15 mouse cellular contexts compared by ENCODE assay signal in genomic region chr5:35411028-35411427, GRCm38 (mm10). TPM values are rescaled to one million over a fixed set of nuclear protein-coding genes. Genes with fewer than 3 reads are reported as not detected.
"Had no signal": no experiment of that assay in that cellular context is flagged by ENCODE, and none has a peak within 500 bp of the region (broad histone marks: within the 10 kb centered on the region; RNA-seq: fewer than 3 reads in every experiment).

No protein-coding gene starts in this region.

- H3K4me3 ChIP-seq: limb, embryonic 12.5 days; midbrain, embryonic 13.5 days had no signal

- H3K9me3 ChIP-seq: limb, embryonic 12.5 days; midbrain, embryonic 13.5 days had no signal

- H3K4me2 ChIP-seq: limb, embryonic 12.5 days; midbrain, embryonic 13.5 days had no signal

- H3K27ac ChIP-seq: limb, embryonic 12.5 days; liver, embryonic 14.5 days; midbrain, embryonic 13.5 days; stomach, postnatal 0 days had no signal

- H3K9ac ChIP-seq: limb, embryonic 12.5 days; liver, embryonic 14.5 days; midbrain, embryonic 13.5 days had no signal

- H3K36me3 ChIP-seq: limb, embryonic 12.5 days; midbrain, embryonic 13.5 days had no signal

- DNase-seq: kidney, adult 8-10 months; kidney, postnatal 25 days; layer of hippocampus, adult 9-11 months; layer of hippocampus, postnatal 36 days; liver; lung, adult 18-20 months; lung, postnatal 36 days; thymus, postnatal 36 days had no signal

- ATAC-seq: lung, postnatal 0 days; midbrain, embryonic 13.5 days had no signal

RNA-seq across cellular contexts. Expression of gene Hmx1, which starts 22.1 kb away (rescaled TPM):
- polyA plus RNA-seq: kidney, embryonic 16.5 days; liver, embryonic 14.5 days; lung, postnatal 0 days; midbrain, embryonic 13.5 days; midbrain, postnatal 0 days; stomach, postnatal 0 days had no signal
